Mouse (Mus musculus) embryo, embryonic 11.5 days (tissue): ENCODE data around the gene 9130409I23Rik.
A peak's percentile ranks its signal among the peaks of the same experiment; 100 is the strongest.

Source experiments
- DNase-seq: peaks from one replicate; pipeline ENCODE4 v3.0.0-alpha.2; 2012; ENCODE audit warnings: low read depth, low spot score

Gene 9130409I23Rik

DNA sequence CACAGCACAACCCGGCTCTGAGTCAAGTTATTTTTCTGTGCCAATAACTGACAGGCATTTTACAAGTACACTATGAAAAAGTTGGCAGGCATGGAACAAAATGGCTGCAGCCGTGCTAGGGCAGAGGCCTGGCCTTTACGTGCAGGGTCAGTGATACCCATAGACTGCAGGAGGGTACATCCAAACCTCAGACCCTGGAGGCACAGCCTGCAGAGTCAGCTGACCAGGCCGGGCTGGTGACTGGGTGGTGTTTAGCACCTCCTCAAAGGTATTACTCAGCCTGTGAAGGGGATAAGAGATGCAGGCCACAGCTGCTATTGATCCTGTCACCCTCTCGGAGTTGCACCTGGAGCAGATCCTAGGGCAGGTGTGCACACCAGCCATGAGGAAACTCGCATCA lies at the start of gene 9130409I23Rik:
Gene 9130409I23Rik, plus strand, starts transcription at position 301 of the 400 bp plus-strand sequence.
- DNase-seq: no peak

DNA sequence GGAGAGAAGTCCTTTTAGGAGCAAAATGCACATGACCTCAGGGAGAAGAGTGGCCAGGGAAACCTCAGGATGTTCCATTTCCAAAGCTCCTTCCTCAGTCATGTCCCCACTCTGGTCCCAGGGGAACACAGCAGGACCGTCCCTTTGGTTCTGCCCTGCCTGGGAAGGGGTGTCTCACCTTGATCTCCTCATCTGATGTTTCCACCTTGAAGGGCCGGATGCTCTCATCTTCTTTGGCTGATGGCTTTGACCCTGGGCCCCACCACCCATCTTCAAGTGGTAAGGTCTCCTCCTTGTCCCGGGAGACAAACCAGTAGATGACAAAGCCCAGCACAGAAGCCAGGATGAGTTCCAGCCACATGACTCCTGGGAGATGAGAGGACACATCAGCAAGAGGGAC lies 49.4 kb upstream of the 9130409I23Rik start:
- no peak for DNase-seq

DNA sequence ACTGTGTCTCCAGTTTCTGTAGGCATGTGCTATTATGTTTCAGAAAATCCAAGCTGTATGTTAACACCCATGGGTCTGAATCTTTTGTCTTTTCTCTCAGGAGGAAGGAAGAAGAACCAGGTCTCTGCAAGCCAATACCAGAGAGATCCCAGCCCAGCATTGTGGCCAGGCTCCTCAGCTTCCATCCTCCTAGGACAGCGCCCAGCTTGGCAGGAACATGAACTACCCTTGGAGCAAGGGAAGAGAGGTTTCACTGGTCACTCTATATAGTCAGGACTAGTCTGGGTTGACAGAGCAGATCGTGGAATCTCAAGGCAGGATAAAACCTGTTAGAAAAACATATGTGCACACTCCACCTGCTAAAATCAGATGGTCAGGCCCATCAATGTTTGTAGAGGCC lies 47.2 kb upstream of the 9130409I23Rik start:
- no peak for DNase-seq

DNA sequence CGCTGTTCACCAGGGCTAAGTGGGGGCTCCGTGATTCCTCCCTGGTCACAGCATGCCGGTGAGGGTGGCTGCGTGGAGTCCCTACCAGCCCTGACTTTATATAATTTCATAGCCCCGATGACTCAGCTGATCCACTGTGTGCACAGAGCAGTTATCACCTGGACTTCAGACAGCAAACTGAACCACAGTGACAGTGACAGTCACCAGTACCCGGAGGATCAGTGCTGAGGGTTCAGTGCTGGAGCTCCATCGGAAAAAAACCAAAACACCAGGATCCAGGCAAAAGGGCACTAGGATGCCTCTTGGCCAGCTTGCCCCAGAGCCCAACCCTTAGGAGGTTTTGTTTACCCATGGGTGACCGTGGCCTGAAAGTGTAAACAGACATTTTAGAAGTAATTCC lies 45.7 kb upstream of the 9130409I23Rik start:
- no peak for DNase-seq

DNA sequence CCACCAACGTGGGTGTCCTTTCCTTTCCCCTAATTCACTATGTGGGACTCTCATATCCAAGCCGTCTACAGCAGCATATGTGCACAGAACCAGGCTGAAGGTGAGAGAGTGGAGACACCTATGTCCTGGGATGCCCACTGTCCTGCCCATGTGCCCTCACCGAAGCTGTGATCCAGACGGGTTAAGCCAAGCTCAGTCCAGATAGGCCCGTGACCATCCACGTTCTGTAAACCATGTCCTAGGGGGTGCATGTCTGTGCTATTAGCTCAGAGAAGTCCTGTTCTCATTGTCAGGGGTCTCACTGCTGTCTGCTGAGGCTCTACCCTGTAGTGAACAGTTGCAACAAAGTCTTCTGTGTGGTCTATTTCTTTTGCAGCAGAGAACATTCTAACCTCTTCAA lies 43.2 kb upstream of the 9130409I23Rik start:
- DNase-seq: no peak

DNA sequence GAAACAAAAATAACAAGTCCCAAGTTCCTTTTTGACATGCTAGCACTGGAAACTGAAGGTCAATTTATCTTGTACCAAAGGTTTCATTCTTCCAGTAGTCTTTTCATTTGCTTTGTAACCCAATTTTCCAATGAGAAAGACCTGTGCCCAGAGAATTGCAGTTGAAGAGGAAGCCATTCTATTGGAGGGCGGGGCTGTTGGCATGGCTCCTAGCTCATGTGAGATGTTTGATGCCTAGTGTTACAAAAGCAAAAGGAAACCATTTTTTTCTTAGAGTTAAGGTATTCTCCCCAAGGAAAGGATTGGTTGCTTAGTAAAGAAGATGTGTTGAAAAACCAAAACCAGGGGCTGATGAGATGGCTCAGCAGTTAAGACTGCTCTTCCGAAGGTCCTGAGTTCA lies 42.8 kb upstream of the 9130409I23Rik start:
- no peak for DNase-seq

GRCm38 (mm10) chr1:181009011-181009590 lies 41.9 kb upstream of the 9130409I23Rik start:
- no peak for DNase-seq

- no peak for DNase-seq
Observed at GRCm38 (mm10) chr1:181009754-181010153, 41.3 kb upstream of the 9130409I23Rik start.

DNA sequence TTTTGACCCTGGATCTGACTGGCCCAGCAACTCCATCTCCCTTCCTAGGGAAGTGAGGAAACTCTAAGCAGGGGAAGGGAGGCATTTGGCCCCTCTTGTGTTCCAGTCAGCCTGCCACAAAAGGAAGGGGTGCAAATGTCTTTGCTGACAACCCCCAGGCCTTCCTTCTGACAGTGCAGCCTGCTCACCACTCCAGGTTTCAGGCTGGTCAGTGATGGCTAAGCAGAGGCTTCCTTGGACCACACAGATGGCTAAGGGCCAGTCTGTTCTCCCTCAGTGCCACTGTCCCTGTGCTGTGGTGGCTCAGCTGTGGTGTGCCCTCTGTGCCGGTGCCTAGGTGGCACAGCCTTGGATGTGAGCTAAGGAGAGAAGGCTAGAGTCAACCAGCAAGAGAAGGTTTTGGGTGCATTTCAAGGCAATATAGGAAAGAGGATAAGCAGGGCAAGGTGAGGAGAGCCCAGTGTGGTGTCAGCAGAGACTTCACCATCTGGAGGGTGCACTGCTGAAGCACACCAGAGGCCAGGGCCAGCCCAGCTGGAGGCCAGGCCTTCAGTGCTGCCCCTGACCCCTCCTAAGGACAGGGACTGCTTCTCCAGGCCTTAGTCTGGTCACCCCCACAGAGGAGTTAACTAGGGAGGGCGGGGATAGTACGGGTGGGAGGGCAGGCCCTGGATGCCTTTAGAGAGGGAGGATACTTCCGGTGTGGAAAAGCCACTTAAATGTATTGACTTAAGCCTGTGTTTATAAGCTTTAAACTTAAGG lies 40.7 kb upstream of the 9130409I23Rik start:
- DNase-seq: no peak

GRCm38 (mm10) chr1:181011601-181012000 lies 39.4 kb upstream of the 9130409I23Rik start:
- no peak for DNase-seq

- DNase-seq: no peak
Observed at GRCm38 (mm10) chr1:181012416-181012815, 38.6 kb upstream of the 9130409I23Rik start.

- DNase-seq: no peak
Observed at GRCm38 (mm10) chr1:181013446-181013845, 37.6 kb upstream of the 9130409I23Rik start.

DNA sequence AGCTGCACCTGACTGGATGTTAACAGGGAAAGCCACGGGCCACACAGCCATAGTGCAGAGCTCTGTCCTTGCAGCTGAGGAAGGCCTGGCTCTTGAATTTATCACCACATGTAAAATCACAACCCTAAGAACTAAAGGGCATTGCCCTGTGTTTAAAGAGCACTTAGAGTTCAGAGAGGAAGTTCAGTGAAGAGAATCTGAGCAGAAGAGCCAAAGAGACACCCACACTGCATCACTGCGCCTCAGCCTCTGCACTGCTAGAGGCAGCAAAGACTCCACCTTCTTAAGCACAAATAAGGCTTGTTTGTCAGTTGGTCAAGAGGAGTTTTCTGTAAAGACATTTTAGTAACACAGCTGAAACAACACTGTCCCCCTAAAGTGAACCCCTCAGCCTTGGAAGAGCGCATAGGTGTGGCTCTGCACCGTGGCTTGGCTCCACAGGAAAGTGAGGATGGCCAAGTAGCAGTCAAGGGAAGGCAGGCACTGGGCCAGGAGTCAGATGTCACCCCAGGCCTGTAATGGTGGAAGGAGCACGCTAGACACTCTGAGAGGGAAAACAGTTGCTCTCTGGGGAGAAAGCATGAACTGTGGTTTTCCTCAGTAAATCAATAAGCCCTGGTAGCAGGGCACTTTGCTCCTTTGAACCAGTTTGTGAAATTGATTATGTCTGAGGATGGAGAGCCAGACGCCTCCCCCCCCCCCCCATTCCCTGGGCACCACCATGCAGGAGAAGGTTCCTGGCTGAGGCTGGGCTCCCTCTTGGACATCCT lies 36.1 kb upstream of the 9130409I23Rik start:
- no peak for DNase-seq

GRCm38 (mm10) chr1:181015558-181015957 lies 35.5 kb upstream of the 9130409I23Rik start:
- no peak for DNase-seq

- no peak for DNase-seq
Observed at GRCm38 (mm10) chr1:181016045-181016444, 35.0 kb upstream of the 9130409I23Rik start.

GRCm38 (mm10) chr1:181016532-181017131 lies 34.4 kb upstream of the 9130409I23Rik start:
- DNase-seq: no peak

GRCm38 (mm10) chr1:181017212-181017711 lies 33.8 kb upstream of the 9130409I23Rik start:
- DNase-seq: peak; percentile 46

GRCm38 (mm10) chr1:181017890-181018420 lies 33.1 kb upstream of the 9130409I23Rik start:
- DNase-seq: no peak

GRCm38 (mm10) chr1:181020756-181021487 lies 30.1 kb upstream of the 9130409I23Rik start, which contains the start of gene Ephx1:
TSS of gene Ephx1 (minus strand) at chr1:181020904.
- DNase-seq: no peak

DNA sequence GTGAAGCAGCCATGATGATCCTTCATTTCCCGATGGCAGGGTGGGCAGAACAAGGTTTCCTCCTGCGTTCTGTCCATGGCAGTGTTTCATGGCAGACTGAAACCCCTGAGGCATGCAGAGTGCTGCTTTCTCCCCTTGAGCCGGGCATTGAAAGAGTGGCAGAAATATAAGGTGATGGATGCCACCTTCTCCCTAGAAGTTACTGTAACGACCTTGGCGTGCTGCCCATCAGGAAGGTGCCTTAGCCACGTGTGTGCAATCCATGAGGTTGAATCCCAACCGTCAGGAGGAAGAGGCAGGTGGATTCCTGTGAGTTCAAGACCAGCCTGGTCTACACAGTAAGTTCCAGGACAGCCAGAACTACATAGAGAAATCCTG lies 29.6 kb upstream of the 9130409I23Rik start:
- no peak for DNase-seq

- peak; percentile 20 for DNase-seq
Observed at GRCm38 (mm10) chr1:181022265-181022664, 28.8 kb upstream of the 9130409I23Rik start.
